Mouse (Mus musculus): ENCODE measurements at regions not wholly inside any gene's neighbourhood (a gene's known extent, or its start where the extent isn't known, plus 50 kb on each side); places are given as distances from the start of the nearest gene placed in this dataset.

- no peak for TF ChIP-seq CTCF (IDR thresholded peaks at IDR 0.05; ENCODE audit: low read depth)
- TF ChIP-seq EP300 (IDR thresholded peaks at IDR 0.05; ENCODE audit: low read depth), result no peak
Observed at GRCm38 (mm10) chr13:115508646-115509045, 406.9 kb upstream of the Itga1 start.
